Mouse (Mus musculus): ENCODE results near the gene Galntl6. TPM values are rescaled to one million over a fixed set of nuclear protein-coding genes. Genes with fewer than 3 reads are reported as not detected.

Gene Galntl6
- polyA plus RNA-seq, 1 experiment from 2014 or later: 0.33 TPM

DNA sequence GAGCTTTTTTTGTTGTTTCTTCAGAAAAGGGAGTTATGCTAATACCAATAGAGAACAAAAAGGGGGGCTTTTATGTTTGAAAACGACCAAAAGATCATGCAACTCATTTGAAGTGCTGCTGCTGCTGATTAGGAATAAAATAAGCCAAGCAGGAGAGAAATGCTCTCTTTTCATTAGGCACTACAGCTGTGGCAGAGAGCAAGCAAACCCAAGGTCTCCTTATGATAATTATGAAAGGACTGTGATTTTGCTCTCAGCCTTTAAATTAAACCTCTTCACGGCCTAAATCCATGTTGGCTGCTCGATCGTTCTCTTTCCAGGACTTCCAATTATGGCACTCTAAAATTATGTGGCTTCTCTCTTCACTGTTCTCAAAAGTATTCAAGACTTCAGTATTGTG lies 825.7 kb downstream of the Galntl6 start:
- H3K4me1 ChIP-seq (ENCODE audit: control insufficient read depth, insufficient read depth, low read length): no peaks in the 10 kb centered on the region
- no peaks in the 10 kb centered on the region for H3K36me3 ChIP-seq (ENCODE audit: control insufficient read depth, insufficient read depth, low read length)
- no peaks in the 10 kb centered on the region for H3K9me3 ChIP-seq (ENCODE audit: control insufficient read depth, low read length)
- H3K9ac ChIP-seq (ENCODE audit: low read length): no peak overlapping the region
- H3K4me2 ChIP-seq: no peak overlapping the region
- ATAC-seq (ENCODE audit: low FRiP score): no peak
- H3K27ac ChIP-seq (ENCODE audit: low read depth, low read length): no peak overlapping the region
- H3K27me3 ChIP-seq (ENCODE audit: control insufficient read depth, insufficient read depth, low read length): no peaks in the 10 kb centered on the region
- WGBS: 67% methylated on average over 4 of the region's 4 CpGs
- DNase-seq (ENCODE audit: low spot score, missing footprints): no peak
- no peak overlapping the region for H3K4me3 ChIP-seq (ENCODE audit: low read depth, low read length)

DNA sequence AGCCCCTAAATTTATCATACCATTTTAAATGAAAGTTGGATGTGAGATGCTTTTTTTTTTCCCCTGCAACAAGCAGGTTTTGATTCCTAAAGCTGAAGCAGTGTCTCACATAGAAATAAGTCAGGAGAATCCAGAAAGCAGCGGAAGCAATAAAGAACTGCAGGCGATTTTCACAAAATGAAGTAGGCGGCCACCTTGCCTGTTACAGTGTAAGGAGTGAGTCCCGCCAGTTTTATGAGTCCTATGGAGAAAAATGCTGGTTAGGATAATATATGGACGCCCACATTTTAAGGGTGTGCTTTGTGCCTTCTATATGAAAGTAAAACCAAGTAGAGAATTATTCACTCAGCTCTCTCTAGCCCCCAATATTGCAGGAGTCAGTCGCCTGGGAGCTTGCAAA lies 827.5 kb downstream of the Galntl6 start:
- H3K27me3 ChIP-seq (ENCODE audit: control insufficient read depth, insufficient read depth, low read length): no peaks in the 10 kb centered on the region
- no peak overlapping the region for H3K27ac ChIP-seq (ENCODE audit: low read depth, low read length)
- H3K4me2 ChIP-seq: no peak overlapping the region
- no peak for DNase-seq (ENCODE audit: low spot score, missing footprints)
- no peak overlapping the region for H3K9ac ChIP-seq (ENCODE audit: low read length)
- H3K9me3 ChIP-seq (ENCODE audit: control insufficient read depth, low read length): no peaks in the 10 kb centered on the region
- WGBS: 85% methylated on average over 6 of the region's 6 CpGs
- no peak overlapping the region for H3K4me3 ChIP-seq (ENCODE audit: low read depth, low read length)
- no peaks in the 10 kb centered on the region for H3K4me1 ChIP-seq (ENCODE audit: control insufficient read depth, insufficient read depth, low read length)
- no peak for ATAC-seq (ENCODE audit: low FRiP score)
- H3K36me3 ChIP-seq (ENCODE audit: control insufficient read depth, insufficient read depth, low read length): no peaks in the 10 kb centered on the region

DNA sequence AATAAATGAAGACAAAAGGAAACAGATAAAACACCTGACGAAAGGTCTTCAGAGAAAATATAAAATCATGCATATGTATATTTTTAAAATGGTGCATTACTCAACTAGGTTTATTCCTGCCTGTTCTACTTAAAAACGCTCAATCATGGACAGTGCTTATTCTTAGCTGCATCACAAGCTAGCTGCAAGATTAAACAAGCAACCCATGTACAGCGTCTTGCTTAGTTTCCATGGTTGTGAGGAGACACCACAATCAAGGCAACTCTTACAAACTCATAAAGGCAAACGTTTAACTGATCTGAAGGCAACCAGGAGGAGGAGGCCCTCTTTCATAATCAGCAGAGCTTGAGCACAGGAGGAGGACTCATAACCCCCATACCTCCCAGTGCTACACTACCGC lies 830.7 kb downstream of the Galntl6 start:
- no peak overlapping the region for H3K27ac ChIP-seq (ENCODE audit: low read depth, low read length)
- H3K9me3 ChIP-seq (ENCODE audit: control insufficient read depth, low read length): no peaks in the 10 kb centered on the region
- no peak for DNase-seq (ENCODE audit: low spot score, missing footprints)
- H3K9ac ChIP-seq (ENCODE audit: low read length): no peak overlapping the region
- no peaks in the 10 kb centered on the region for H3K27me3 ChIP-seq (ENCODE audit: control insufficient read depth, insufficient read depth, low read length)
- no peak overlapping the region for H3K4me3 ChIP-seq (ENCODE audit: low read depth, low read length)
- H3K4me2 ChIP-seq: no peak overlapping the region
- H3K36me3 ChIP-seq (ENCODE audit: control insufficient read depth, insufficient read depth, low read length): no peaks in the 10 kb centered on the region
- no peak for ATAC-seq (ENCODE audit: low FRiP score)
- H3K4me1 ChIP-seq (ENCODE audit: control insufficient read depth, insufficient read depth, low read length): no peaks in the 10 kb centered on the region
- 85% methylated on average over 5 of the region's 5 CpGs for WGBS

DNA sequence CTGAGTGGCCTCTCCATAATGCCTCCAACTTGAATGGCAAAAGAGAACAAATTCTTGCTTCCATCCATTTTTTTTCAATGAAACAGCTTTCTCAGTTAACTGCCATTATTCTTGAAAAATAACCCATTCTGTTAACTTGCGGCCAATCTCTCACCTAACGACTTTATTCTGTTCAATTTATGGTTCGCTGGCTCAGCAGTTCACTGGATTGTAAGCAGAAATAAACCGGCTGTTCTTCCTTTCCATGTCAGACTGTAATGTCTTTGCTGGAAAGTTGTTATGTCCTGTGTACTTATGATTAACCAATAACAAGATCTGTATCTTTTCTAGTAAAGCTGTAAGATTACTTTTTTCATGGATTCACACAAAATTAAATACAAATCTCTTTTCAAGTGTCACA lies 837.8 kb downstream of the Galntl6 start:
- H3K9me3 ChIP-seq (ENCODE audit: control insufficient read depth, low read length): no peaks in the 10 kb centered on the region
- 86% methylated on average over 4 of the region's 4 CpGs for WGBS
- no peak overlapping the region for H3K27ac ChIP-seq (ENCODE audit: low read depth, low read length)
- DNase-seq (ENCODE audit: low spot score, missing footprints) (no peak), ATAC-seq (ENCODE audit: low FRiP score) (no peak)
- no peak overlapping the region for H3K9ac ChIP-seq (ENCODE audit: low read length)
- H3K36me3 ChIP-seq (ENCODE audit: control insufficient read depth, insufficient read depth, low read length): no peaks in the 10 kb centered on the region
- no peak overlapping the region for H3K4me2 ChIP-seq
- H3K4me1 ChIP-seq (ENCODE audit: control insufficient read depth, insufficient read depth, low read length): no peaks in the 10 kb centered on the region
- H3K4me3 ChIP-seq (ENCODE audit: low read depth, low read length): no peak overlapping the region
- no peaks in the 10 kb centered on the region for H3K27me3 ChIP-seq (ENCODE audit: control insufficient read depth, insufficient read depth, low read length)

DNA sequence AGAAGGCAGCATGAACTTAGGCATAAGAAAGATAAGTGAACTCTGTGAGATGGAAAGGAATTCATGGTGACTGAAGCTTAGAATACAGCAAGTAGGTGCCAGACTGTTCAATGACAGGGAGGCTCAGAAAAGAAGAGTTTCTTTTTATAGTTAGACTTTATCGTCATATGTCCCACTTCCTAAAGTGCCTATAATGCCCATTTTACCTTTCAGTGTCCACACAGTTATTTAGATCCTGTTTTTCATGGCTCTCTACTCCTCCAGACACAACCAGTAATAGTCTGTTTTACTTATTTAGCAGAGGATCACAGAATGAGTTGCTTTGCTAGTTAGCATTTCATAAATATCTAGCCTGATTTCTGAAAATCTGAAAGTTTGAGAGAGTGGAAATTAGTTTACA lies 838.7 kb downstream of the Galntl6 start:
- Histone ChIP-seq H3K4me3 (ENCODE audit: low read depth, low read length) (no peak overlapping the region), H3K36me3 (ENCODE audit: control insufficient read depth, insufficient read depth, low read length) (no peaks in the 10 kb centered on the region), H3K27ac (ENCODE audit: low read depth, low read length) (no peak overlapping the region), H3K9me3 (ENCODE audit: control insufficient read depth, low read length) (no peaks in the 10 kb centered on the region), H3K9ac (ENCODE audit: low read length) (no peak overlapping the region), H3K27me3 (ENCODE audit: control insufficient read depth, insufficient read depth, low read length) (no peaks in the 10 kb centered on the region), H3K4me1 (ENCODE audit: control insufficient read depth, insufficient read depth, low read length) (no peaks in the 10 kb centered on the region), H3K4me2 (no peak overlapping the region)
- ATAC-seq (ENCODE audit: low FRiP score): no peak
- 94% methylated on average over 1 of the region's 1 CpGs for WGBS
- DNase-seq (ENCODE audit: low spot score, missing footprints): no peak

DNA sequence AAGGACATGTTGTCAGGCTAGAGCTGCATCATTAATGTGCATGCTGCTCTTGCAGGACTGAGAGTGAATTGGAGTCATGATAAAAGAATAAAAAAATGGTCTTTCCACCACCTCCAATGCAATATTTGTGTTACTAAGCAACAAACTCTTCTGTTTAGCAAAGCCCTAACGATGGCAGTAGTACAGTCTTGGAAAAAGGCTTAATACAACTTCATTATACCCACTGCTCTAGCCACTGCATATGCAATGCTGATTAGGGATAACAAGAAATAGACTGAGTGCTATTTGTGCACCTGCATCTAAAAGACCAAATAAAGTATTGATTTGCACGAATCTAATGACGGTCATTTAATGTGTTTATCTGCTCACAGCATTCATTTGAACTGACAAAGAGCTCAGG lies 880.2 kb downstream of the Galntl6 start:
- Histone ChIP-seq H3K27ac (ENCODE audit: low read depth, low read length) (no peak overlapping the region), H3K9me3 (ENCODE audit: control insufficient read depth, low read length) (no peaks in the 10 kb centered on the region), H3K4me2 (no peak overlapping the region), H3K4me1 (ENCODE audit: control insufficient read depth, insufficient read depth, low read length) (no peaks in the 10 kb centered on the region), H3K27me3 (ENCODE audit: control insufficient read depth, insufficient read depth, low read length) (no peaks in the 10 kb centered on the region), H3K9ac (ENCODE audit: low read length) (no peak overlapping the region), H3K4me3 (ENCODE audit: low read depth, low read length) (no peak overlapping the region), H3K36me3 (ENCODE audit: control insufficient read depth, insufficient read depth, low read length) (no peaks in the 10 kb centered on the region)
- ATAC-seq (ENCODE audit: low FRiP score) (no peak), DNase-seq (ENCODE audit: low spot score, missing footprints) (no peak)
- 86% methylated on average over 3 of the region's 3 CpGs for WGBS

DNA sequence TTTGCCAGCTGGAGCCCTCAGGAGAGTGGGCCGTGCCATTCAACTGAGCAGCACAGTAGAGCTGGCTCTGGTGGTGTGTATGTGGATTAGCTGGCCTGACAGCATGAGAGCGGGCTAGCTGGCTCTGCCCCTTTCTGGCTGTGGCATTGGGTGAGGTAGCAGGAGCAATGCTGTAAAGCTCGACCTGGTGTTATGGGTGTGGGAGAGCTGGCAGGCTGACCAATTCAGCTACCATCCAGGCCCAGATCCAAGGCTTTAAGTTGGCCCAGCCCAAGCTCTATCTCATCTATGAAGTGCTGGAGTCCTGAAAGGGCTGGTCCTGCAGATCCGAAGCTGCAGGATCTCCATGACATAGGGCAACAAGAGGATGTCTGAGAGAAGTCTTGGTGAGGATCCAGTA lies 886.9 kb downstream of the Galntl6 start:
- Histone ChIP-seq H3K9ac (ENCODE audit: low read length) (no peak overlapping the region), H3K4me2 (no peak overlapping the region), H3K27ac (ENCODE audit: low read depth, low read length) (no peak overlapping the region), H3K36me3 (ENCODE audit: control insufficient read depth, insufficient read depth, low read length) (no peaks in the 10 kb centered on the region), H3K27me3 (ENCODE audit: control insufficient read depth, insufficient read depth, low read length) (no peaks in the 10 kb centered on the region), H3K4me1 (ENCODE audit: control insufficient read depth, insufficient read depth, low read length) (no peaks in the 10 kb centered on the region), H3K4me3 (ENCODE audit: low read depth, low read length) (no peak overlapping the region), H3K9me3 (ENCODE audit: control insufficient read depth, low read length) (no peaks in the 10 kb centered on the region)
- ATAC-seq (ENCODE audit: low FRiP score): no peak
- DNase-seq (ENCODE audit: low spot score, missing footprints): no peak
- 85% methylated on average over 4 of the region's 4 CpGs for WGBS

DNA sequence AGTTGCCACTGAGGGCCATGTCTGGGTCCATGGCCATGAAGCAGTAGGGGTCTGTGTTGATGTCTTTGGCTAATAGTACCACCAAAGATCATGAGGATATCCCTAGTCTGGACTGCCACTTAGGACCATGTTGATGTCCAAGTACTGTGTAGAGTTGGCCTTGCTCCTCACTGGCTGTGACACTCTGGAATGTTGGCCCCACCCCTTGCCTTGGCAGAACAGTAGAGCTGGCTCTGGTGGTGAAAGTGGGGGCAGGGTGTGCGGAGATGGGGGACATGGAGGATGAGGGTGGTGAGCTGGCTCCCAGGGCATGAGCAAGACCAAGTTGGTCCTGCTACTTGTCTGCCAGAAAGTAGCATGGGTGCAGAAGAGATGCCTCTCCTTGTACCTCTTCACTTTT lies 887.3 kb downstream of the Galntl6 start:
- Histone ChIP-seq H3K9ac (ENCODE audit: low read length) (no peak overlapping the region), H3K4me2 (no peak overlapping the region), H3K36me3 (ENCODE audit: control insufficient read depth, insufficient read depth, low read length) (no peaks in the 10 kb centered on the region), H3K27me3 (ENCODE audit: control insufficient read depth, insufficient read depth, low read length) (no peaks in the 10 kb centered on the region), H3K27ac (ENCODE audit: low read depth, low read length) (no peak overlapping the region), H3K9me3 (ENCODE audit: control insufficient read depth, low read length) (no peaks in the 10 kb centered on the region), H3K4me1 (ENCODE audit: control insufficient read depth, insufficient read depth, low read length) (no peaks in the 10 kb centered on the region), H3K4me3 (ENCODE audit: low read depth, low read length) (no peak overlapping the region)
- DNase-seq (ENCODE audit: low spot score, missing footprints): no peak
- ATAC-seq (ENCODE audit: low FRiP score): no peak
- 78% methylated on average over 1 of the region's 1 CpGs for WGBS

DNA sequence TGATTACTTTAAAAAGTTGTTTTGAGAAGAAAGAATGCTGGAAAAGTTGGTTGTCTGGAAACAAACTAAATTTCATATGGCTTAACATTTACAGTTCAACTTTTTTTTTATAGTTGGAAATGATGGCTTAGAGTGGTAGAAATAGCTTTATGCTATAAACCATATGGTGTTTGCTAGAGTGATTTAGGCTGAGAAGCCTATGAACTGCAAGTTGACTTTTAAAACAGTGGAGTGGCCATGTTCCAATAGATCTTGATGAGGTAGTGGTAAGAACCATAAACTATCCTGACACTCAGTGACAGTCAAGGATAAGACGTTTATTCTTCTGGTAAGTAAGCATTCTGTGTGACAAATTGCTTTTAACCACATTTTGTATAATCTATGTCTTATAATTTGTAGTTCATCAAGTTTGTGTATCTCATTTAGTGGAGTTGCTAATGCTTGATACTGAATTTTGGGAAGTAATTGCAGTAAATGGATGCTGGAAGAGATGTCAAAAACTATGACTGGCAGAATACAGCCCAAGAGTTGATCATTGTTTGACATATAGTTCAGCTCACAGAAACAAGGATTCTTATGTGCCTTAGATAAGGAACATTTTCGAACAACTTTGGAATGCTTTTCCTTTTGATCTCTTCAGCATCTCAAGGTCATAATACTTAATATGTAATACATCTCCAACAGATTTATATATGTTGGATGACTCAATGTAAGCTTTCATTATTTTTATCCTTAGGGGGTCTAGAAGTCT lies 888.8 kb downstream of the Galntl6 start:
- Histone ChIP-seq H3K36me3 (ENCODE audit: control insufficient read depth, insufficient read depth, low read length) (no peaks in the 10 kb centered on the region), H3K4me1 (ENCODE audit: control insufficient read depth, insufficient read depth, low read length) (no peaks in the 10 kb centered on the region), H3K27ac (ENCODE audit: low read depth, low read length) (no peak overlapping the region), H3K9me3 (ENCODE audit: control insufficient read depth, low read length) (no peaks in the 10 kb centered on the region), H3K4me2 (no peak overlapping the region), H3K4me3 (ENCODE audit: low read depth, low read length) (no peak overlapping the region), H3K9ac (ENCODE audit: low read length) (no peak overlapping the region), H3K27me3 (ENCODE audit: control insufficient read depth, insufficient read depth, low read length) (no peaks in the 10 kb centered on the region)
- WGBS: 80% methylated on average over 2 of the region's 2 CpGs
- DNase-seq (ENCODE audit: low spot score, missing footprints): no peak
- ATAC-seq (ENCODE audit: low FRiP score): no peak
